Mouse (Mus musculus) lung, adult 2 months (tissue): ENCODE measurements at regions not wholly inside any gene's neighbourhood (a gene's known extent, or its start where the extent isn't known, plus 50 kb on each side); places are given as distances from the start of the nearest gene placed in this dataset.

Source experiments
- DNase-seq: peaks from one replicate; pipeline ENCODE4 v3.0.0; 2022
- H3K4me1 ChIP-seq: fragments of 200-500 bp; 2 replicates; pipeline ENCODE4 v1.6.1; 2011; ENCODE audit warnings: low read length; ENCODE audit not compliant: control insufficient read depth, insufficient read depth
- H3K4me3 ChIP-seq: fragments of 200-500 bp; replicated peaks from 2 replicates; pipeline ENCODE3; 2011; ENCODE audit warnings: low read depth, mild to moderate bottlenecking, control low read depth, low read length; ENCODE audit errors: extremely low read depth
- CTCF ChIP-seq: fragments of 200-500 bp; IDR thresholded peaks from 2 replicates; pipeline ENCODE4 v1.5.1; 2011; ENCODE audit warnings: mild to moderate bottlenecking, low read length, control low read depth; ENCODE audit not compliant: insufficient read depth
- POLR2A ChIP-seq: fragments of 200-500 bp; IDR thresholded peaks from 2 replicates; pipeline ENCODE4 v1.6.1; 2011; ENCODE audit warnings: low read depth, mild to moderate bottlenecking, control low read depth, low read length, borderline replicate concordance; ENCODE audit errors: extremely low read depth
- WGBS: fragments of 180-500 bp; shearing (Covaris S2); methylation state at CpG from one replicate; pipeline ENCODE4 v1.1.7; 2018; 5-methylcytosine and 5-hydroxymethylcytosine counted together

- TF ChIP-seq POLR2A (no peak), CTCF (no peak)
Measured at GRCm38 (mm10) chr4:54761257-54761656, 183.6 kb upstream of the Zfp462 start.

GRCm38 (mm10) chr4:54765045-54765444 is 179.8 kb upstream of the Zfp462 start:
- no peak for TF ChIP-seq CTCF
- no peak for TF ChIP-seq POLR2A
- Histone ChIP-seq H3K4me3 (no peak overlapping the region), H3K4me1 (no peaks in the 10 kb centered on the region)
- 70% methylated on average over 1 of the region's 1 CpGs for WGBS
- no peak for DNase-seq

More at GRCm38 (mm10) chr4:54761257-54761656, 183.6 kb upstream of the Zfp462 start:
- Histone ChIP-seq H3K4me3 (no peak overlapping the region), H3K4me1 (no peaks in the 10 kb centered on the region)
- DNase-seq, result no peak
- 34% methylated on average over 5 of the region's 5 CpGs for WGBS

GRCm38 (mm10) chr4:54767506-54768200 is 177.2 kb upstream of the Zfp462 start:
- H3K4me1 ChIP-seq, result no peaks in the 10 kb centered on the region
- 63% methylated on average over 8 of the region's 8 CpGs for WGBS
- DNase-seq, result no peak
- no peak overlapping the region for H3K4me3 ChIP-seq
- TF ChIP-seq POLR2A (no peak), CTCF (no peak)

- TF ChIP-seq POLR2A, result no peak
- no peak for TF ChIP-seq CTCF
- no peaks in the 10 kb centered on the region for H3K4me1 ChIP-seq
- WGBS, result 51% methylated on average over 4 of the region's 4 CpGs
- DNase-seq, result no peak
- no peak overlapping the region for H3K4me3 ChIP-seq
Measured at GRCm38 (mm10) chr4:54768836-54769235, 176.0 kb upstream of the Zfp462 start.

GRCm38 (mm10) chr4:54774066-54774465 is 170.8 kb upstream of the Zfp462 start:
- TF ChIP-seq POLR2A (no peak), CTCF (no peak)
- Histone ChIP-seq H3K4me3 (no peak overlapping the region), H3K4me1 (no peaks in the 10 kb centered on the region)
- 84% methylated on average over 4 of the region's 4 CpGs for WGBS
- DNase-seq, result no peak

GRCm38 (mm10) chr4:54774717-54775116 is 170.1 kb upstream of the Zfp462 start:
- TF ChIP-seq POLR2A (no peak), CTCF (no peak)
- no peaks in the 10 kb centered on the region for H3K4me1 ChIP-seq
- H3K4me3 ChIP-seq, result no peak overlapping the region
- DNase-seq, result no peak

- TF ChIP-seq POLR2A (no peak), CTCF (no peak)
- no peaks in the 10 kb centered on the region for H3K4me1 ChIP-seq
- no peak for DNase-seq
- H3K4me3 ChIP-seq, result no peak overlapping the region
- WGBS, result 59% methylated on average over 4 of the region's 4 CpGs
Measured at GRCm38 (mm10) chr4:54780511-54780910, 164.3 kb upstream of the Zfp462 start.

- TF ChIP-seq POLR2A, result no peak
- no peak for TF ChIP-seq CTCF
- WGBS, result 78% methylated on average over 5 of the region's 5 CpGs
- no peaks in the 10 kb centered on the region for H3K4me1 ChIP-seq
Measured at GRCm38 (mm10) chr4:54791217-54791742, 153.6 kb upstream of the Zfp462 start.

GRCm38 (mm10) chr4:54793857-54794256 is 151.0 kb upstream of the Zfp462 start:
- WGBS, result 77% methylated on average over 2 of the region's 2 CpGs
- no peak overlapping the region for H3K4me3 ChIP-seq
- no peak for DNase-seq
- no peak for TF ChIP-seq POLR2A
- TF ChIP-seq CTCF, result no peak
- H3K4me1 ChIP-seq, result no peaks in the 10 kb centered on the region

More at GRCm38 (mm10) chr4:54791217-54791742, 153.6 kb upstream of the Zfp462 start:
- no peak overlapping the region for H3K4me3 ChIP-seq
- no peak for DNase-seq

- Histone ChIP-seq H3K4me3 (no peak overlapping the region), H3K4me1 (no peaks in the 10 kb centered on the region)
- DNase-seq, result no peak
- 69% methylated on average over 3 of the region's 3 CpGs for WGBS
- TF ChIP-seq POLR2A (no peak), CTCF (no peak)
Measured at GRCm38 (mm10) chr4:54795246-54795645, 149.6 kb upstream of the Zfp462 start.
